Mouse (Mus musculus) C2C12 (cell line): Measurements from ENCODE around the gene BC028528.
"Not testable (repeated sequence)": the region's sequence is repeated elsewhere in the genome, so short reads cannot be mapped to it uniquely, and the experiment has no call there.

ENCODE experiments used
- CTCF ChIP-seq: IDR thresholded peaks from one replicate; pipeline ENCODE4 v1.5.1; 2011; ENCODE audit not compliant: control insufficient read depth, insufficient read depth, insufficient read length
- MAX ChIP-seq: IDR thresholded peaks from one replicate; pipeline ENCODE4 v1.6.1; 2011; ENCODE audit warnings: mild to moderate bottlenecking, control low read depth
- MYOD1 ChIP-seq: IDR thresholded peaks from one replicate; pipeline ENCODE4 v1.6.1; 2011; ENCODE audit warnings: low read depth; ENCODE audit not compliant: control insufficient read depth, insufficient read length

- not testable (repeated sequence) for TF ChIP-seq CTCF, MAX, MYOD1
Observed at GRCm38 (mm10) chr3:95923429-95923828, 31.6 kb upstream of the BC028528 start.
